Mouse (Mus musculus) left cerebral cortex, adult 18-20 months (tissue): ENCODE measurements at regions not wholly inside any gene's neighbourhood (a gene's known extent, or its start where the extent isn't known, plus 50 kb on each side); places are given as distances from the start of the nearest gene placed in this dataset.

Source experiments
- DNase-seq, 2 experiments: peaks; one replicate each; pipeline ENCODE4 v3.0.0; 2021 to 2022; ENCODE audit warnings: low spot score in 2 of 2, mixed read lengths in 1 of 2

GRCm38 (mm10) chr1:7591327-7591726 lies 2783.6 kb downstream of the Gm37988 start:
- no peak for DNase-seq
